Mouse (Mus musculus): ENCODE measurements at regions not wholly inside any gene's neighbourhood (a gene's known extent, or its start where the extent isn't known, plus 50 kb on each side); places are given as distances from the start of the nearest gene placed in this dataset.

DNA sequence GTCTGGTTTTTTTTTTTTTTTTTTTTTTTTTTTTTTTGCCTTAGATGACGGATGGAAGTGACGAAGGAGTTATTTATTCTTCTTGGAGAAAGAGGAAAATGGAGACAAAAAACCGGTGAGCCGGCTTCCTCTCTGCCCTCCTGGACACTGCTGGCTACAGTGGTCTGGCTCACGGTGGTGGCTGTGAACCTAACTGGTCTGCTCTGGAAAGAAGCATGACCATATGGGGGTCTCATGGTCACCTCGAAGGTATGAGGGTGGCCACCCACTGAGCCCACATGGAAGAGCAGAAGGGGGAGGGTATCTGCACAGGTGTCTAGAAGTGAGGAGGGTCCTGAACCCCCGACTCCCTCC, 116.7 kb upstream of the Sulf2 start:
- TF ChIP-seq CHD2 (IDR thresholded peaks at IDR 0.05; ENCODE audit: low read depth, low read length) (no peak), MAFK (IDR thresholded peaks at IDR 0.05; ENCODE audit: insufficient read depth, low read depth, low read length) (no peak), HCFC1 (IDR thresholded peaks at IDR 0.05; ENCODE audit: borderline replicate concordance, insufficient read depth, low read length) (no peak)
